Mouse (Mus musculus): ENCODE data around the gene Gpx7.
A peak's percentile ranks its signal among the peaks of the same experiment; 100 is the strongest.

DNA sequence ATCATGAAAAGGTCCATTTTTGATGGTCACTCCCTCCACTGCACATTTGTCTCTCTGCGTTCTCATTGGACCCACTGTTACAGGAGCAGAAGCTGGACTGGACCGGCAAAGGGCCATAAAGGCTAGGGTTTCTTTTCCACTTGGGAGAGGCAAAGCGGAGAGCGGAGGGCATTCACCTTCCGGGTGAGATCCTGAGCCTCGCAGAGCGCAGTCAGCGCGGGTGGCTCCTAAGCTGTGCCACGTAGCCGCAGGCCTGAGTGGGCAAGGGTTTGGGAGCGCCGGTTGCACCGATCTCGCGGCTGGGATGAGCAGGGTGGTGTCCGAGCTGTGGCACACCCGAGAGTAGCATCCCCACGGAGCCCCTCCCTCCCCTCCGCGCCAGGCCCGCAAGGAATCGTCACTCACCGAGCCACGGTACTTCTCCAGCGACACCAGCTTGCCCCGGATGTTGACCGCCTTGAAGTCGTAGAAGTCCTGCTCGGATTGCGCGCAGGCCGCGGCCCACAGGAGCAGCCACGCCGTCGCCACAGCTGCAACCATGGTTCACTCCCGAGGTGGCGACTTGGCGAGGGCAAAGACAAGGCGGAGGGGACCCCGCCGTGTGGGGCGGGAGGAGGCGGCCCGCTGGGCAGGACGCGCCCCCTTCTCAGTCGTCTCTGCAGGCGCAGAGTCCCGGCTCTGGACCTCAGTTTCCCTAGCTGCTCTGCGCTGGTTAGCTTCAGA lies 462 bp downstream of the Gpx7 start:
- TF ChIP-seq CTCF (IDR thresholded peaks at IDR 0.05; ENCODE audit: insufficient read depth, low read length) (no peak), POLR2A (IDR thresholded peaks at IDR 0.05; ENCODE audit: borderline replicate concordance, extremely low read depth, low read depth, low read length) (peak; percentile 40; the same call in 1 of the 2 replicates)
